Mouse (Mus musculus) forebrain, embryonic 10.5 days (tissue): ENCODE results near the gene Ripk1. TPM values are rescaled to one million over a fixed set of nuclear protein-coding genes. Genes with fewer than 3 reads are reported as not detected.

ENCODE experiments used
- polyA plus RNA-seq: library from polyadenylated mRNA; unstranded; fragments of >200 nt; fragmentation: Nextera tagmentation; extraction: Ambion mirVana; gene quantifications from 2 replicates; pipeline ENCODE4 v1.2.1, GENCODE M21; 2016

Ripk1 gene
- polyA plus RNA-seq, 1 experiment from 2014 or later = 7.0 TPM

Other genes with a start within 250 kb of the Ripk1 start
- gene Serpinb6e, start 159.0 kb upstream of the Ripk1 start, polyA plus RNA-seq = not detected in 2 replicates
- not detected in 2 replicates for gene Serpinb6c, start 96.7 kb upstream of the Ripk1 start, polyA plus RNA-seq
- 21.8 and 24.7 TPM in 2 replicates for gene Nqo2, start 37.7 kb upstream of the Ripk1 start, polyA plus RNA-seq
- gene Serpinb6a, start 431 bp downstream of the Ripk1 start, polyA plus RNA-seq = 29.4 and 30.0 TPM in 2 replicates
- gene Bphl, start 35.2 kb downstream of the Ripk1 start, polyA plus RNA-seq = 33.6 and 35.1 TPM in 2 replicates
- 79.2 and 98.2 TPM in 2 replicates for gene Tubb2a, start 75.6 kb downstream of the Ripk1 start, polyA plus RNA-seq
- gene Tubb2b, start 128.1 kb downstream of the Ripk1 start, polyA plus RNA-seq = 137 and 151 TPM in 2 replicates
- 129 and 133 TPM in 2 replicates for gene Psmg4, start 160.6 kb downstream of the Ripk1 start, polyA plus RNA-seq